Mouse (Mus musculus): Measurements from ENCODE around the gene Ptpn14. TPM values are rescaled to one million over a fixed set of nuclear protein-coding genes. Genes with fewer than 3 reads are reported as not detected.

Ptpn14 gene
- polyA plus RNA-seq, 1 experiment from 2014 or later, result 0.03 TPM

- H3K79me2 ChIP-seq (ENCODE audit: inconsistent target), result no peaks in the 10 kb centered on the region
- H3K27ac ChIP-seq, result no peak overlapping the region
- H3K36me3 ChIP-seq (ENCODE audit: inconsistent target), result no peaks in the 10 kb centered on the region
- no peak overlapping the region for H3K4me3 ChIP-seq (ENCODE audit: inconsistent target)
- 94% methylated on average over 6 of the region's 6 CpGs for WGBS (ENCODE audit: missing documents)
Measured at GRCm38 (mm10) chr1:189885975-189886374, 157.9 kb downstream of the Ptpn14 start.

- WGBS (ENCODE audit: missing documents), result 27% methylated on average over 7 of the region's 7 CpGs
- no peak overlapping the region for H3K27ac ChIP-seq
- H3K36me3 ChIP-seq (ENCODE audit: inconsistent target), result no peaks in the 10 kb centered on the region
- H3K79me2 ChIP-seq (ENCODE audit: inconsistent target), result no peaks in the 10 kb centered on the region
- H3K4me3 ChIP-seq (ENCODE audit: inconsistent target), result no peak overlapping the region
Measured at GRCm38 (mm10) chr1:189887518-189887917, 159.4 kb downstream of the Ptpn14 start.

DNA sequence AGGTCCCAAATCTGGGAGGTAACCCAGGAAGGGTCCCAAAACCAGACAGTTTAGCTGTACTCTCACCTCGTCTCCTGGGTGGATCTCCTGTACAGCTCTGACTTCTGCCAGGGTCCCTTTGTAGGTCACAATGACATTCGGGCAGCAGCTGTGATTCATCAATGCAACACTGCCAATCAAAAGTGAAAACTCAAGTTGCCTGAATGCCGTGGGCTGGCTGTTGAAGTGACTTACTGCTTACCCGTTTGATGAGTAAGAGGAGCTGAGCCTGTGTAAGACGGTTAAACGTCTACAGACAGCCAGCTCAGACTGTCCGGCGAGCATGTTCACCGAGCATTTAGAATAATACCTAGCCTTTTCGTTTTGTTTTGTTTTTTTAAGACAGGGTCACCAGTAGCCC is 160.7 kb downstream of the Ptpn14 start:
- WGBS (ENCODE audit: missing documents), result 91% methylated on average over 10 of the region's 10 CpGs
- Histone ChIP-seq H3K79me2 (ENCODE audit: inconsistent target) (no peaks in the 10 kb centered on the region), H3K27ac (no peak overlapping the region), H3K4me3 (ENCODE audit: inconsistent target) (no peak overlapping the region), H3K36me3 (ENCODE audit: inconsistent target) (no peaks in the 10 kb centered on the region)

DNA sequence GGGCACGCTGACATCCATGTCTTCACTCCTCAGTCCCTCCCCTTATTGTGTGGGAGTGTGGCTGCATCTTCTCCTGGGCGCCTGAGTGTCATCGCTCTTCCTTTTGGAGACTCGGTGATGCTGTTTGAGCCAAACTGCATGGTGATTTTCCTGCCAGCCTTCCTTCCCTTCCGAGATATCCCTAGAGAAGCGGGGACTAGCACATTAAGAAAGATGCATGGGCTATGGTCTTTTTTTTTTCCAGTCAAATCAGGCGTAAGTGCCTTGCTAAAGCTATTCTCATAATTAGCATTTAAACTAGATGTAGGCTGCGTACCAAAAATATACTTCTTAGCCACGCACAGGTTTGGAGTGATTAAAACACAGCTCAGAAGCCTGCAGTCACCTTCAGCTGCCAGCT is 166.1 kb downstream of the Ptpn14 start:
- Histone ChIP-seq H3K79me2 (ENCODE audit: inconsistent target) (no peaks in the 10 kb centered on the region), H3K27ac (no peak overlapping the region), H3K4me3 (ENCODE audit: inconsistent target) (no peak overlapping the region), H3K36me3 (ENCODE audit: inconsistent target) (peaks cover 14% of the 10 kb centered on the region; the same call in 1 of the 2 replicates)
- 96% methylated on average over 9 of the region's 9 CpGs for WGBS (ENCODE audit: missing documents)

DNA sequence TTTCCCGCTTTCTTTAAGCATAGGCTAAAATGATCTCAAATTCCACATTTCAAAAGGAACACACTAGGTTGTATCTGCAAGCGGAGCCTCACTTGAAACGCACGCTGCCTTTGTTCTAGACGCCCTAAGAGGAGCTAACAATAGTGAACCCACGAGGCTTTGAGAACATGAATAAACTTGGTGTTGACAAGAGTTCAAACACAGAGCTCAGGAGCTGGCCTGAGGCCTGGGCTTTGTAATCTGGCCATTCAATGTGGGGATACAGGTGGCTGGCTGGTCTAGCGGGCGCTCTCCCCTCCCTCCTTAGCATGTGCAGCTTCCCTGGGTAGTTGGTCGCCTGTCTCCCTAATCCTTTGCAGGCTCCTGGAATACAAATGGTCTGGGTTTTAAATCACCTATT is 169.8 kb downstream of the Ptpn14 start:
- no peaks in the 10 kb centered on the region for H3K79me2 ChIP-seq (ENCODE audit: inconsistent target)
- 97% methylated on average over 9 of the region's 9 CpGs for WGBS (ENCODE audit: missing documents)
- peaks cover 14% of the 10 kb centered on the region; the same call in 1 of the 2 replicates for H3K36me3 ChIP-seq (ENCODE audit: inconsistent target)
- no peak overlapping the region for H3K27ac ChIP-seq
- no peak overlapping the region for H3K4me3 ChIP-seq (ENCODE audit: inconsistent target)

DNA sequence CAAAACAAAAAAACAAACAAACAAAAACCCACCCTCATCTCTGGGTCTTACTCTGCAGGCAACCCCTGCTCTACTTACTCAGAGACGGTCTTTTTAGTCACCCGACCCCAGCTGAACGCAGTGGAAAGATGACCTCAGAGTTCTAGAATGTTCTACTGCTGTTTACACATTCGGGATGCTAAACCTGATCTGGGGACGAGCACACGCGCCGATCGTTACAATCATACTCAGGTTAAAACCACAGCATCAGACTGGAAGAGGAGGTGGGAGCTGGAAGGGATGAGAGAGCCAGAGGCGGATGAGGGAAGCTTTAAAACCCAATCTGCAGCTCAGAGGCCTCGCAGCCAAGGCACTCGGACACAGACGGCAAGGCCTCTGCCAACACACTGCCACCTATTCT is 170.6 kb downstream of the Ptpn14 start:
- 94% methylated on average over 13 of the region's 13 CpGs for WGBS (ENCODE audit: missing documents)
- H3K4me3 ChIP-seq (ENCODE audit: inconsistent target), result no peak overlapping the region
- no peaks in the 10 kb centered on the region for H3K79me2 ChIP-seq (ENCODE audit: inconsistent target)
- H3K27ac ChIP-seq, result no peak overlapping the region
- H3K36me3 ChIP-seq (ENCODE audit: inconsistent target), result peaks cover 14% of the 10 kb centered on the region; the same call in 1 of the 2 replicates

DNA sequence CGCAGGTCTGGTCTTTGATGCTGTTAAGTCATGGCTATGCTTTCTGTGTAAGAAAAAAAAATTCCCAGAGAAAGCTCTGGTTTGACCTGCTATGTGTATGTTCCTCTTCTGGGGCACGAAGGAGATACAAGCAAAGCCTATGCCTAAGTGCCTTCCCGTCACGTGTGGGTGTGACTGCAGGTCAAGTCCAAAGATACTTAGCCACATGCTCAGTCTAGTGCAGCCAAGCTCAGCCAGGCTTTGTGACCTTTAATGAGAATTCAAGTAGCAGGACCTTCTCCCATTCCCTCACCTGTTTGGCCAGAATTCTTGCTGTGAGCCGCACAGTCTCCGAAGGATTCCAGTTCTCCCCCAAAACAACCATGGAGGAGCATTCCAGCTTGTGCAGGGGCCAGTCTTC is 171.5 kb downstream of the Ptpn14 start:
- peaks cover 14% of the 10 kb centered on the region; the same call in 1 of the 2 replicates for H3K36me3 ChIP-seq (ENCODE audit: inconsistent target)
- WGBS (ENCODE audit: missing documents), result 95% methylated on average over 6 of the region's 6 CpGs
- H3K79me2 ChIP-seq (ENCODE audit: inconsistent target), result no peaks in the 10 kb centered on the region
- no peak overlapping the region for H3K27ac ChIP-seq
- H3K4me3 ChIP-seq (ENCODE audit: inconsistent target), result no peak overlapping the region

GRCm38 (mm10) chr1:189902413-189902812 is 174.3 kb downstream of the Ptpn14 start:
- no peaks in the 10 kb centered on the region for H3K79me2 ChIP-seq (ENCODE audit: inconsistent target)
- no peak overlapping the region for H3K27ac ChIP-seq
- H3K36me3 ChIP-seq (ENCODE audit: inconsistent target), result no peaks in the 10 kb centered on the region
- no peak overlapping the region for H3K4me3 ChIP-seq (ENCODE audit: inconsistent target)
- WGBS (ENCODE audit: missing documents), result 91% methylated on average over 9 of the region's 9 CpGs

DNA sequence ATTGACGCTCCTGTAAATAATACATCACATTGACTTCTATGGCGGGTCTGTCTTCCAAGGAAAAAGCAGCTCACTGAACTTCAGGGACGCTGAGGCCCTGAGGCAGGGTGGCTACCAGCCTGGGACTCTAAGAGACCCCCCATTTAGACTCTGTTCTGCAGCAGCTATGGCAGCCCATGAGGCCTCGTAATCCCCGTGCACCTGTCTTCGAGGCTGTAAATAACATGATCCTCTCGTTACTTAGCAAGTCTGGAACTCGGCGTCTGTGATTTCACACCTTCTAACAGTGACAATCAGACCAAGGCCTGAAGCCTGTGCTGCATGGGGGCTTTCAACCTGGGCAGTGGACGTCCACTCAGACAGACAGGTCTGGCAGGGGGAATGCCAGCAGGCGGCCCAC is 175.1 kb downstream of the Ptpn14 start:
- WGBS (ENCODE audit: missing documents), result 92% methylated on average over 11 of the region's 11 CpGs
- Histone ChIP-seq H3K36me3 (ENCODE audit: inconsistent target) (no peaks in the 10 kb centered on the region), H3K27ac (no peak overlapping the region), H3K79me2 (ENCODE audit: inconsistent target) (no peaks in the 10 kb centered on the region), H3K4me3 (ENCODE audit: inconsistent target) (no peak overlapping the region)

- WGBS (ENCODE audit: missing documents), result 89% methylated on average over 13 of the region's 13 CpGs
- H3K36me3 ChIP-seq (ENCODE audit: inconsistent target), result no peaks in the 10 kb centered on the region
Measured at GRCm38 (mm10) chr1:189910685-189911345, 182.7 kb downstream of the Ptpn14 start.

GRCm38 (mm10) chr1:189913093-189913760 is 185.2 kb downstream of the Ptpn14 start:
- H3K27ac ChIP-seq, result no peak overlapping the region
- H3K4me3 ChIP-seq (ENCODE audit: inconsistent target), result no peak overlapping the region
- peaks cover 34% of the 10 kb centered on the region for H3K79me2 ChIP-seq (ENCODE audit: inconsistent target)
- H3K36me3 ChIP-seq (ENCODE audit: inconsistent target), result no peaks in the 10 kb centered on the region
- 91% methylated on average over 21 of the region's 21 CpGs for WGBS (ENCODE audit: missing documents)

More at GRCm38 (mm10) chr1:189910685-189911345, 182.7 kb downstream of the Ptpn14 start:
- Histone ChIP-seq H3K27ac (no peak overlapping the region), H3K4me3 (ENCODE audit: inconsistent target) (no peak overlapping the region), H3K79me2 (ENCODE audit: inconsistent target) (peaks cover 14% of the 10 kb centered on the region; the same call in 1 of the 2 replicates)

DNA sequence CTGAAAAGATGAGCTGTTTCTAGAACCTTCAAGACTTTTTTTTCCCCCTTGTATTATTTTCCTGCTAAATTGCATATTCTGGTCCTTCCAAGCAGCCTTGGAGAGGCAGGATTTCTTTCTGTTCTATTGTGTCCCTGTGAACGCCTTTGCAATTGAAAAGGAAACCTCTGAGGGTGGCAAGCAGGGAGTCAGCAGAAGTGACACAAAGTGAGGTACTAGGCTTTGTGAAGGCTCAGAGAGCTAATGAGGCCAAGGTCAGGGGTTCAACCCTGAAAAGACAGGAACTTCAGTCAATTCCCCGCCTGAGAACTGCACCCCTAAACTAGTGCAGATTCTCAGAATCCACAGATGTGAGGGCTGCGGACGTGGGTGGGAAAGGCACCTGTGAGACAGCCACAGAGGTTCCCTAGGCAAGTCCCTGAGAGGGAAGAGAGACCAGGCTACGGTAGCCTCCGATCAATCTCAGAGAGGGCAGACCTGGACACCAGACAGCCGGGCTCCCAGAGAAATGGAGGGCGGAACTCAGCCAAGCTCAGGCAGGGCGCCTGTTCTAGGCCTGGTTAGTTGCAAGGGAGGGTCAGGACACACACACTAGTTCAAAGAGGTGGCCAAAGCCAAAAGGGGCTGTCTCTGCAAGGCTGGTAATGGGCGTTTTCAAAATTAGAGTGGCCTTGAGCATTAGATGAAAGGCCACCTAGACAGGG is 188.5 kb downstream of the Ptpn14 start:
- H3K36me3 ChIP-seq (ENCODE audit: inconsistent target), result no peaks in the 10 kb centered on the region
- no peak overlapping the region for H3K4me3 ChIP-seq (ENCODE audit: inconsistent target)
- 90% methylated on average over 10 of the region's 10 CpGs for WGBS (ENCODE audit: missing documents)
- peaks cover 62% of the 10 kb centered on the region for H3K79me2 ChIP-seq (ENCODE audit: inconsistent target)
- no peak overlapping the region for H3K27ac ChIP-seq

DNA sequence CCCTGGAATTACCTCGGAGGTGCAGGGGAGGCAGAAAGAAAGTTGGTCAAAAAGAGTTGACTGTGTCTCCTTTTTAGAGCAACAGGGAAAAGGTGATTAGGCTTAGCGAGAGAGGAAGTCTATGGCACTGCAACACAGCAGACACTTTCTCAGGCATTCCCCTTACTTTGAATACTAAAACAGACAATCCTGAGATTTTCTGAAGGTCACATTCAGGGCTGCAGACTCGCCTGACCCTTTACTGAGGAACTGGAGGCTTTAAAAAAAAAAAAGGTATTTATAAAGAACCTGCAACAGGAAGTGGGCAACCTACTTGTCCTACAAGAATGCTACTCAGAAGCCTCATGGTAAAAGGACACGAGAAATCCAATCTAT is 189.0 kb downstream of the Ptpn14 start:
- 44% methylated on average over 4 of the region's 4 CpGs for whole genome bisulfite sequencing (ENCODE audit: missing documents)
- Histone ChIP-seq H3K79me2 (ENCODE audit: inconsistent target) (peaks cover 63% of the 10 kb centered on the region), H3K27ac (no peak overlapping the region), H3K36me3 (ENCODE audit: inconsistent target) (no peaks in the 10 kb centered on the region), H3K4me3 (ENCODE audit: inconsistent target) (no peak overlapping the region)

- Histone ChIP-seq H3K27ac (no peak overlapping the region), H3K4me3 (ENCODE audit: inconsistent target) (no peak overlapping the region), H3K36me3 (ENCODE audit: inconsistent target) (no peaks in the 10 kb centered on the region), H3K79me2 (ENCODE audit: inconsistent target) (peaks cover 60% of the 10 kb centered on the region)
- WGBS (ENCODE audit: missing documents), result 91% methylated on average over 3 of the region's 3 CpGs
Measured at GRCm38 (mm10) chr1:189919756-189920155, 191.7 kb downstream of the Ptpn14 start.
